Mouse (Mus musculus): Measurements from ENCODE around the gene Fbxl5.
A peak's percentile ranks its signal among the peaks of the same experiment; 100 is the strongest.

Fbxl5 gene

DNA sequence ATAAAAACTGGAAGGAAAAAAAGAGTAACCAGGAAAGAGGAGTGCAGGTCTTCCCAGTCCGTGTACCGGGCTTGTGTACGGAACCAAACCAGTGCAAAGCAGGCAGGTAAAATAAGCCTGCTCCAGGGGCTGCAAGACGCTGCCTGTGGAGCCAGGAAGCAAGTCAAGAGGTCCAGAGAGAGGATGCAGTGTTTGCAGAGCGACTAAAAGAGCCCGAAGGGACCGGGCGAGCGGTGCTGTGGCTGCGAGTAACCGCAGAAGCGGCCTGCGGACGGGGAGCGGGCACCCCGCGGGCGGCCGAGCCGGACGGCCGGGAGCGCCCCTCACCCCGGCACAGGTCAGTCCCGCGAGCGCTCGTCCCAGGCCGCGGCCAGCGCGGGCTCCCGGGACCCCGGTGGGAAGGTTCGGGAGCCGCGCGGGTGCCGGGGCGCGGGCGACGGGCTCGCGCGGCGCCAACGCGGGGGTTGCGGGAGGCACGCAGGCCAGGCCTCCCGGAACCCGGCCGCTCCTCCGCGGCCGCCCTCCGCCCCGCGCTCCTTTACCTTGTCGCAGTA, 39.9 kb downstream of the Fbxl5 start:
- DNase-seq: no peak

DNA sequence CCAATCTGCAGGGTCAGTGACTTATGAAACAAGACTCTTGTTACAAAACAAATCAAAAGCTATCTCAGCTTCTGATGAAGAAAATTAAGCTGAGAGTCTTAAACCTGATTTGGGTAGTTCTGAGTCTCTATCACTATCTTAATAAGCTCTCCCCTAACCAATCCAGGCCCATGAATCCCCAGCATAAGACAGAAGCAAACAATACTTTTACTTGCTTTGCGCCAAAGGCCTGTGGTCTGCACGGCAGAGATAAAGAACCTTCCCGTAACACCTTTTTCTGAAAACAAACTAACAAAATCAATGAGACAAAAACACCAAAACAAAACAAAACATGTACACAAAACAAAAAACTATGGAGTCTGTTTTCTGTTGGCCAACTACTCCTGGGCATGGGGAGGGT, 42.9 kb downstream of the Fbxl5 start:
- DNase-seq: no peak

- DNase-seq: no peak
Measured at GRCm38 (mm10) chr5:43776993-43777392, 44.4 kb downstream of the Fbxl5 start.

- DNase-seq: no peak
Measured at GRCm38 (mm10) chr5:43776407-43776806, 45.0 kb downstream of the Fbxl5 start.

- DNase-seq: peak; percentile 39
Measured at GRCm38 (mm10) chr5:43771555-43771954, 49.9 kb downstream of the Fbxl5 start.

DNA sequence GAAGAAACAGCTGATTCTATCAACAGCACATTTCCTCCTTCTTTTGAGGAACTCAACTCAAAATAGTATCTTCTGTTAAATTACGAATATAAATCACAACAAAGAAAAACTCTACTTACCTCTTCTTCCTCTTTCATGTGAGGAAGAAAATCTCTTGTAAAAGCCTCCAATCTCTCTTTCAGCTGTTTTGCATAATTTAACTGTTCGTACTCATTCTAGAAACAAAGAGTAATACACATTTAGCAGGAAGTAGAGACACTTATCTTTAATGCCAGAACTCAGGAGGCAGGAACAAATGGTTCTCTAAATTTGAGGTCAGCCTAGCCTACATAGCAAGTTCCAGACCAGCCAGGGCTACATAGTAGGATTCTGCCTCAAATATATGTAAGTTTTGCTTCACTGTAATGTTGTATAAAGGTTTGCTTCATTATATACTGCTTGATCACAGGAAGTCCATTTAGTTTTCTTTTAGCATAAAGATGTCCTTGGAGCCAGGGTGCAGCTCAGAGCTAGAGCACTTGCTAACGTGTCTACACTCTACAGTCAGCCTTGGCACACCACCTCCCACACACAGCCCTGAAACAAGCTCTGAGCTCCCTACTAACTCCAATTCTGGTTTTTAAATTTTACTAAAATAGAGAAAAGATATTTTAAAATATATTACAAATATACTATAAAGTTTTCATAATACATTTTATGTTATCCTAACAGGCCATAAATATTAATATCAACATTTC, 50.7 kb downstream of the Fbxl5 start:
- DNase-seq: no peak

- peak; percentile 14 for DNase-seq
Measured at GRCm38 (mm10) chr5:43749092-43749491, 72.3 kb downstream of the Fbxl5 start.

GRCm38 (mm10) chr5:43748039-43748438, 73.4 kb downstream of the Fbxl5 start:
- no peak for DNase-seq

- no peak for DNase-seq
Measured at GRCm38 (mm10) chr5:43745156-43745555, 76.3 kb downstream of the Fbxl5 start.

- DNase-seq: no peak
Measured at GRCm38 (mm10) chr5:43744187-43744586, 77.3 kb downstream of the Fbxl5 start.

GRCm38 (mm10) chr5:43732381-43732780, 89.1 kb downstream of the Fbxl5 start:
- no peak for DNase-seq

- no peak for DNase-seq
Measured at GRCm38 (mm10) chr5:43728375-43729165, 92.9 kb downstream of the Fbxl5 start.

DNA sequence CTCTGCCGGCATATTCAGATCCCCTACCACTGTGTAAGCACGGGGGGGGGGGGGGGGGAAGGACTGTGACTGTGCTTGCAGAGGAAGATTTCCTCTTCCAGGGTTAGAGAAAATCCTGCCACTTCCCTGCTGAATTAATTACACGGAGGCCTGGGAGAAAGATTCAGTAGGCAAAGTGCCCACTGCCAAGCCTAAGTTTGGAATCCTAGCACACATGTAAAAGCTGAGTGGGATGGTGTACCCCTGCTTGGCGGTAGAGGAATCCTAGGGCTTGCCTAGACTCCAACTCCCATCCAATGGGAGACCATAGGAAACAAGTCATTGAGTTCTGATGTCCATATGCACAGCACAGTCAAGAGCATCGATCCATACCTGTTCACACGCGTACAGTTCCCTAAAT, 97.6 kb downstream of the Fbxl5 start:
- DNase-seq: no peak

- DNase-seq: no peak
Measured at GRCm38 (mm10) chr5:43722452-43722783, 99.0 kb downstream of the Fbxl5 start.

DNA sequence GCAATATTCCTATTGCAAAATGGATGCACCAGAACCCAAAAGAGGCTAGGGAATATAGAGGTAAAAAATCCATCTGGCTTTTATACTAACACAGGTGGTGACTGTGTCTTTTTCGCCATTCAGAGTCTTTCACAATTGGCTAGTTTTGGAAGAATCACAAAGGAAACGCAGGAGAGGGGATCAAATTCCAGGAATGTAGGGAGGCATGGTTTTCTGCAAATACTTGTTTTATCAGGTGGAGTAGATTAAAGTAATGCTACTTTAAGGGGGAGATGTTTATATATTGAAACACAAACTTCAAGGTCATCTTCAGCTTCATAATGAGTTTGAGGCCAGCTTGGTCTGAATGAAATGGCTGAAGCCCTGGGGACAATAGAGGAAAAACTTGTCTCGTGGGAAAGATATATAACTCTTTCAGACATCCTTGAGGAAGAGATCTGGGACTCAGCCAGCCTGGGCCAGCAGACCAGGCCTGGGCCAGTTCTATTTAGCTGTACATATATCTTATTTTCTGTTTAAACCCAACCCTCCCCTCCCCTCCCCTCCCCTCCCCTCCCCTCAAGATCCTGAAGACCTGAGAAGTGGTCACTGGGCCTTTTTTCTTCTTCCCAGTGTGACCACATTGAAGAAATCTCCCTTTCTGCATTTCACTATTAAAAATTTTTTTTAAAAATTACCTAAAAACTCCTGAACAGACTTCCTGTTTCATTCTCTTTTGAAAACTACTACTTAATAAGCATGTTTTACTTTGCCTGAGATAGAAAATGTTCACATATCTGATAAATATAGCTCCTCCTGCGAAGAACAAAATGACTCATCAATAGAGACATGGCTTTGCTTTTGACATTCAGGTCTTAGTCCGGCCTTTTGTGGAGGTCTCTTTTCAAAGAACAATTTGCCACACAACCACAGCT, 99.6 kb downstream of the Fbxl5 start:
- DNase-seq: no peak

- DNase-seq: no peak
Measured at GRCm38 (mm10) chr5:43699240-43699639, 122.2 kb downstream of the Fbxl5 start.

DNA sequence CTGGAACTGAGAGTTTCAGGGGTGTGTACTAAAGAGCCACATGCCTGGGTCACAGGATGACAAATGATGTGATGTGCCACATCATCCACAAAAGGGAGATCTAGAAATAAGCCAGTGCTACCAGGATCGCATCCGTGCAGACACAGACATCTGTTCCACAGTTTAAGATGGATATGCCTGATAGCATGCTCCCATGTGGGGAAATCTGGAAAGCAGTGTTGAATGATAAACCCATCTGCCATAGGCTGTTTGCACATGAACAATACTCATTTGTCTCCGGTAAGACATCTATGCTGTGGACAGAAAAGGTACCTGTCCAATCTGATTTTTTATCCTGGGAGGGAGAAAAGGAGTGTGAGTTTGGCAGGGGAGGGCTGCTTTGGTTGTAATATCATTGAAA, 124.3 kb downstream of the Fbxl5 start:
- DNase-seq: no peak

All from thymus, postnatal 4 days (tissue).